Mouse (Mus musculus) cortical plate, adult 2 months (tissue): Measurements from ENCODE around the gene Vmn2r50.
"Not testable (repeated sequence)": the region's sequence is repeated elsewhere in the genome, so short reads cannot be mapped to it uniquely, and the experiment has no call there.

Experiments used
- CTCF ChIP-seq: fragments of 200-500 bp; IDR thresholded peaks from 2 replicates; pipeline ENCODE4 v1.5.1; 2011; ENCODE audit warnings: mild to moderate bottlenecking, control low read depth, low read length; ENCODE audit not compliant: insufficient read depth; ENCODE audit errors: extremely low read depth
- POLR2A ChIP-seq: fragments of 200-500 bp; IDR thresholded peaks from 2 replicates; pipeline ENCODE4 v1.6.1; 2011; ENCODE audit warnings: mild to moderate bottlenecking, low read length, control low read depth; ENCODE audit not compliant: insufficient read depth; ENCODE audit errors: extremely low read depth

GRCm38 (mm10) chr7:10053196-10053595 is at the start of gene Vmn2r50:
- not testable (repeated sequence) for TF ChIP-seq CTCF, POLR2A
